Mouse (Mus musculus) forebrain, postnatal 0 days (tissue): ENCODE measurements around the gene Shisa3. TPM values are rescaled to one million over a fixed set of nuclear protein-coding genes. Genes with fewer than 3 reads are reported as not detected.
A peak's percentile ranks its signal among the peaks of the same experiment; 100 is the strongest.

Experiments used
- ATAC-seq: fragments of 200-750 bp; cut with Nextera tagmentation; 2 replicates; pipeline ENCODE4 v1.8.0; 2017; ENCODE audit warnings: mild to moderate bottlenecking, moderate library complexity
- DNase-seq: peaks from one replicate; pipeline ENCODE4 v3.0.0-alpha.2; 2015
- H3K27ac ChIP-seq: fragments of 300-500 bp; sonication (generic); 2 replicates; pipeline ENCODE4 v1.5.1; 2014; ENCODE audit warnings: low read depth, mild to moderate bottlenecking, antibody characterized with exemption, low read length, moderate library complexity, mixed read lengths
- H3K27me3 ChIP-seq: fragments of 300-500 bp; sonication (generic); 2 replicates; pipeline ENCODE4 v1.6.1; 2014; ENCODE audit warnings: mild to moderate bottlenecking, low read length, mixed read lengths; ENCODE audit not compliant: insufficient read depth
- H3K36me3 ChIP-seq: fragments of 300-500 bp; sonication (generic); 2 replicates; pipeline ENCODE4 v1.6.1; 2014; ENCODE audit warnings: mild to moderate bottlenecking, moderate library complexity; ENCODE audit not compliant: insufficient read depth
- H3K4me1 ChIP-seq: fragments of 300-500 bp; sonication (generic); 2 replicates; pipeline ENCODE4 v1.6.1; 2014; ENCODE audit warnings: antibody characterized with exemption; ENCODE audit not compliant: insufficient read depth
- H3K4me2 ChIP-seq: fragments of 300-500 bp; sonication (generic); 2 replicates; pipeline ENCODE4 v1.6.1; 2014; ENCODE audit warnings: low read depth, mild to moderate bottlenecking, moderate library complexity
- H3K4me3 ChIP-seq: fragments of 300-500 bp; sonication (generic); 2 replicates; pipeline ENCODE4 v1.5.1; 2014; ENCODE audit warnings: low read depth, low read length, mixed read lengths
- H3K9ac ChIP-seq: fragments of 300-500 bp; sonication (generic); 2 replicates; pipeline ENCODE4 v1.6.1; 2014; ENCODE audit warnings: mild to moderate bottlenecking
- H3K9me3 ChIP-seq: fragments of 300-500 bp; sonication (generic); 2 replicates; pipeline ENCODE4 v1.6.1; 2016; ENCODE audit warnings: low read length
- CTCF ChIP-seq: sonication (generic); IDR thresholded peaks from 2 replicates; pipeline ENCODE4 v1.5.1; 2016; ENCODE audit warnings: antibody characterized with exemption, control low read depth, low read depth
- WGBS: fragments of 180-500 bp; shearing (Covaris S2); extraction: QIAGEN DNeasy Blood & Tissue Kit; methylation state at CpG from one replicate; pipeline ENCODE4 v1.1.7; 2014; 5-methylcytosine and 5-hydroxymethylcytosine counted together
- polyA plus RNA-seq: library from polyadenylated mRNA; unstranded; fragments of >200 nt; fragmentation: Nextera tagmentation; extraction: Ambion mirVana; gene quantifications from 2 replicates; pipeline ENCODE4 v1.2.1, GENCODE M21; 2015
- total RNA-seq: library from RNA; depleted of rRNA; stranded (reverse); fragments of >200 nt; gene quantifications from 2 replicates; pipeline ENCODE4 v1.2.3, GENCODE M21; 2014

The Shisa3 gene
- total and polyA plus RNA-seq, 2 experiments from 2014 or later: 0.62 to 1.4 TPM

DNA sequence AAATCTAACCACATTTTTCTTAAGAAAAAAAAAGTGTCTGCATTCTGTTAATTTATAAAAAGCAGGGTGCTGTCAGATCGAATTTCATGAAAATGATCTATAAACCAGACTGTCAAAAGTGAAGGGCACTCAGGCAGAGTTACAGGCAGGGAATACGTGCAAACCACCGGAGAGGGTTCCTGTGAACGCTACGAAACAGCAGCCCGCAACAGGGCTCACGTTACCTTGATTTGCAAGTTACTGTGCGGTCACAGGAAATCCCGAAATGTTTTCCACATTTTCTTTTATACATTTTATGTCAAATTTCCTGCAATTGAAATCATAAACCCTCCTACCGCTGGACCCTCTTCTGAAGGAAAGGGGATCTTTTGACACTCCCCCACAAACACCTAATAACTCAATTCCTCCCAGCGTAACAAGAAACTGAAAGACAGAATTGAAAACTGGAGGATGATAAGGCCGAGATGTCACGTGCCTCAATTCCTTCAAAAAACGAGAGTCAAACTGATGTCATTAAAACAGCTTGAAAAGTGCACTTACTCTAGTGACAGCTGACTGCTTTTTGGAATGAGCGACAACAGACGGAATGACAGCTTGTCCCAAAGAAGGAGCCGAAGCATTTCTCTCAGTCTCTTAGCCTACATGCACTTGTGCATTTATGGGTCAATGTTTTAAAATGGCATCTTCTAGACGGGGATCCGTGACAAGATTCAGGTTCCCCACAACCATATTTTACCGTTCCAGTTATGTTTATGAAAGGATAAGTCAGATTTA is 39.3 kb downstream of the Shisa3 start:
- Histone ChIP-seq H3K9ac (no peak overlapping the region), H3K4me2 (no peak overlapping the region), H3K4me3 (no peak overlapping the region), H3K36me3 (peaks cover 44% of the 10 kb centered on the region), H3K9me3 (no peaks in the 10 kb centered on the region), H3K4me1 (no peaks in the 10 kb centered on the region), H3K27ac (no peak overlapping the region), H3K27me3 (no peaks in the 10 kb centered on the region)
- no peak for TF ChIP-seq CTCF
- ATAC-seq: peak; percentile 58; the same call in 1 of the 2 replicates
- 81% methylated on average over 20 of the region's 20 CpGs for WGBS
- DNase-seq: no peak

- ATAC-seq: 0 out of 2 replicates have a peak, but pooled peaks have one; percentile 18
- no peak overlapping the region for H3K9ac ChIP-seq
- no peaks in the 10 kb centered on the region for H3K9me3 ChIP-seq
- H3K4me1 ChIP-seq: no peaks in the 10 kb centered on the region
- H3K4me2 ChIP-seq: no peak overlapping the region
- H3K27ac ChIP-seq: no peak overlapping the region
- H3K27me3 ChIP-seq: no peaks in the 10 kb centered on the region
- TF ChIP-seq CTCF: peak; percentile 35
- WGBS: 81% methylated on average over 21 of the region's 21 CpGs
- no peak overlapping the region for H3K4me3 ChIP-seq
- DNase-seq: no peak
- H3K36me3 ChIP-seq: peaks cover 44% of the 10 kb centered on the region
Observed at GRCm38 (mm10) chr5:67647568-67647967, 39.9 kb downstream of the Shisa3 start.

- Histone ChIP-seq H3K4me1 (no peaks in the 10 kb centered on the region), H3K4me2 (no peak overlapping the region), H3K4me3 (no peak overlapping the region), H3K36me3 (peaks cover 38% of the 10 kb centered on the region), H3K9me3 (no peaks in the 10 kb centered on the region), H3K27ac (no peak overlapping the region), H3K27me3 (no peaks in the 10 kb centered on the region), H3K9ac (no peak overlapping the region)
- ATAC-seq (no peak), DNase-seq (no peak)
- no peak for TF ChIP-seq CTCF
- 91% methylated on average over 4 of the region's 4 CpGs for WGBS
Observed at GRCm38 (mm10) chr5:67649156-67649555, 41.5 kb downstream of the Shisa3 start.

DNA sequence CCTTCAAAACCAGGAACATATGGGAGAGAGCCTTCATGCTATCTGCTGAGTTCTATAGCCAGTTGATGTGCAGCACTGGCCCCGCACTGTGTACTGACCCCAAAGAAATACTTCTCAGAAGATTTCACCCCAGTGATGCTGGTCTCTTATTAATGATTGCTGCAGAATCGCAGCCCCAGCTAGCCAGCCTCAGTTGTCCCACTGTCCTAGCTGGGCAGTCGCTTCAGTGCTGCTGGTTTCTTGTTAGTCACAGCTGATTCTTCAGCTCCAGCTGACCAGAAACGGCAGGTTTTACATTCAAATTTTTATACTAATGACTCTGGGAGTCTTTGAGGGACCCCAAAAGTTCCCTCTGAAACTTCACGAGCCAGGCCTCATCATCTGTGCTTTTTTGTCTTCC is 42.3 kb downstream of the Shisa3 start:
- 86% methylated on average over 5 of the region's 5 CpGs for WGBS
- Histone ChIP-seq H3K4me2 (no peak overlapping the region), H3K9ac (no peak overlapping the region), H3K27ac (no peak overlapping the region), H3K36me3 (peaks cover 36% of the 10 kb centered on the region; the same call in 1 of the 2 replicates), H3K4me1 (no peaks in the 10 kb centered on the region), H3K4me3 (no peak overlapping the region), H3K9me3 (no peaks in the 10 kb centered on the region), H3K27me3 (no peaks in the 10 kb centered on the region)
- no peak for TF ChIP-seq CTCF
- DNase-seq (no peak), ATAC-seq (no peak)

DNA sequence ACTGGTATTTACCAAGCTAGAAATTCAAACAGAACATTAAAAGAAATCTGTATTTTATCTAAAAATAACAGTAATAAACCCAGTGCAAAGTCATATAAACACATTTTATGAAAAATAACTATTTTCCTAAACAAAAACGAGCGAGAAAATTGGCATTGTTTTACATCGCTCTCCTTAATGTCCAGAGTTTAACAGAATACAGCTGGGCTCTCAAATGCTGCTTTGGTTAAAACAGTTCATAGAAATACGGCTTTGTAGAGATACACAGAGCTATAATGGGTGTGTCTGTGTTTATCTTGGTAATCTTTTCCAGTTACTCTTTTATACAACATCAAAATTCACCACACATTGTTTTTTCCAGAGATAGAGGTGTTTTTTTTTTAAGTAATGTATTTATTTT is 44.8 kb downstream of the Shisa3 start:
- WGBS: 90% methylated on average over 4 of the region's 4 CpGs
- H3K36me3 ChIP-seq: peaks cover 29% of the 10 kb centered on the region; the same call in 1 of the 2 replicates
- DNase-seq: no peak
- H3K4me3 ChIP-seq: no peak overlapping the region
- ATAC-seq: no peak
- H3K4me2 ChIP-seq: no peak overlapping the region
- H3K27ac ChIP-seq: no peak overlapping the region
- H3K4me1 ChIP-seq: no peaks in the 10 kb centered on the region
- H3K27me3 ChIP-seq: no peaks in the 10 kb centered on the region
- no peaks in the 10 kb centered on the region for H3K9me3 ChIP-seq
- no peak for TF ChIP-seq CTCF
- H3K9ac ChIP-seq: no peak overlapping the region

GRCm38 (mm10) chr5:67653543-67653942 is 45.9 kb downstream of the Shisa3 start:
- WGBS: 95% methylated on average over 3 of the region's 3 CpGs
- DNase-seq (no peak), ATAC-seq (no peak)
- no peak overlapping the region for H3K9ac ChIP-seq
- no peak overlapping the region for H3K4me2 ChIP-seq
- no peak for TF ChIP-seq CTCF
- H3K9me3 ChIP-seq: no peaks in the 10 kb centered on the region
- peaks cover 23% of the 10 kb centered on the region; the same call in 1 of the 2 replicates for H3K36me3 ChIP-seq
- no peaks in the 10 kb centered on the region for H3K27me3 ChIP-seq
- H3K27ac ChIP-seq: no peak overlapping the region
- no peak overlapping the region for H3K4me3 ChIP-seq
- no peaks in the 10 kb centered on the region for H3K4me1 ChIP-seq

DNA sequence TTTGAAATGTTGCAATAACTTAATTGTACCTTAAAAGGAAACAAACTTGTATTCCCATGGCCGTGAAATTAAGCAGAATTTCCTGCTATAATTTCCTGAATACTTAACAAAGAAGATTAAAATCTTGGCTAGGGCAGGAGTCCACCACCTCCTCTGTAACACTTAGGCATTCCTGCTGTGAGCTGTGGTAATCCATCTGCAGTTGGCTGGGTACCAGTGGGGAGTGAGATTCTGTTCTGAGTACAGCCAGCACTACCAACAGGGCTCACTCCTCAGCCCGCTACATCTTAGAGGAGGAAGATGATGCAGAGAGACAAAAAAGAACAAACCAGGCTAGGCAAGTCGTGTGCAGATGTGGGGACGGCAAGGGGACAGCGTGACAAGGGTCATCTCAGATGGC is 46.9 kb downstream of the Shisa3 start:
- no peak for TF ChIP-seq CTCF
- no peak overlapping the region for H3K4me3 ChIP-seq
- WGBS: 70% methylated on average over 5 of the region's 5 CpGs
- no peaks in the 10 kb centered on the region for H3K9me3 ChIP-seq
- peaks cover 18% of the 10 kb centered on the region for H3K36me3 ChIP-seq
- no peaks in the 10 kb centered on the region for H3K4me1 ChIP-seq
- H3K9ac ChIP-seq: no peak overlapping the region
- H3K27ac ChIP-seq: no peak overlapping the region
- DNase-seq (no peak), ATAC-seq (no peak)
- no peak overlapping the region for H3K4me2 ChIP-seq
- no peaks in the 10 kb centered on the region for H3K27me3 ChIP-seq
